Mouse (Mus musculus): ENCODE results near the gene Klk7.

Gene Klk7

DNA sequence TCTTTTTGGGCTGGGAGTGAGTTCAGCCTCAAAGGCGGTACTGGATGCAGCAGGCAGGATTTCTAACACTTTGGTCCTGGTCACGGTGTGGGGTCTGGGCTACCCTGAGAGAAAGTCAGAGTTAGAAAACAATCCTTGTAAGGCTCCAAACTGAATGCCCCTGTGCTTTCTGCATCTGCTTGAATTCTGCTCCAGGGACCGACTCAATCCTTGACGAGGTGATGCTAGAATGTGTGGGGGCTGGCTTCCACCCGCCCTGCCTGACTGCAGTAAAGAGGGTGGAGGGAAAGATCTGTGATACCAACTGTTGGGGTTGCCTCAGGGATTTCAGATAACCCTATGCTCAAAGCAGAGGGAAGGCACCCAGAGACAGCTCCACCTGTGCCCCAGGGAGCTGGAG, at the start of gene Klk7:
Gene Klk7, plus strand, starts transcription at position 301 of the 400 bp plus-strand sequence.
- no peak for DNase-seq

DNA sequence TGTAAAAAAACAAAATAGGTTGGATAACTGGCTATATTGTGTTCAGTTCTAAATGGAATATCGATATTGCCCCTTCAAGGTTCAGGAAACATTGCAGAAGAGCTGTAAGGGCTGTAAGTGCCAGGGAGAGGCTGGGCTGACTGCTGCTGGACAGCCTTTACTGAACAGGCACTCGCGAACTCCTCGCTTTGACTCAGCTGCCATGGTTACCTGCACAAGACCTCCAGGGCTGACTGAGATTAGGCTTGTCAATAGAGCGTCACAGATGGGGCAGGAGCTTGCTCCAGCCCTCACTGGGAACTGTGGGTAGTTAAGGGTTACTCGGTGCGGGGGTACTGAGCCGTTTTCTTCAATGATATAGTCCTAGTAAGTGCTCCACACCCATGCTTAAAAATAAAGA, 44.6 kb upstream of the Klk7 start:
- DNase-seq: peak; percentile 49

DNA sequence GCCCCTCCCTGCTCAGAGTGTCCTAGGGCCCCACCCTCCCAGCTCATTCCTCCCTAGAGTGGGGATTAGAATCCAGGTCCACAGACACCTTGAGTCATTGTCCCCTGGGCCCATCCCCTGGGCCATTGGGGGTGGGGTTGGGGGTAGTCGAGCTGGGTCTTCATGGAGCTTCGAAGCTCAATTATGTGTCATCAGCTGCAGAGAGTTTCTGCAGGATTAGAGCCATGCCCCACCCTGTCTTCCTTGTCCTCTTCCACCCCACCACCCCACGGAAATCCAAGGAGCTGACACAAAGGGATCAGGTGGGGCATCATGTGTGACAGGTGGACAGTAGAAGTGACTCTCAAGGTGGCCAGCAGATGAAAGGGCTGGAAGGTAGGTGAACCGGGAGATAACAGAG, 42.5 kb upstream of the Klk7 start, which contains the start of gene Klk12:
Gene Klk12, plus strand, starts transcription at position 301 of the 400 bp plus-strand sequence.
- DNase-seq: peak; percentile 68

DNA sequence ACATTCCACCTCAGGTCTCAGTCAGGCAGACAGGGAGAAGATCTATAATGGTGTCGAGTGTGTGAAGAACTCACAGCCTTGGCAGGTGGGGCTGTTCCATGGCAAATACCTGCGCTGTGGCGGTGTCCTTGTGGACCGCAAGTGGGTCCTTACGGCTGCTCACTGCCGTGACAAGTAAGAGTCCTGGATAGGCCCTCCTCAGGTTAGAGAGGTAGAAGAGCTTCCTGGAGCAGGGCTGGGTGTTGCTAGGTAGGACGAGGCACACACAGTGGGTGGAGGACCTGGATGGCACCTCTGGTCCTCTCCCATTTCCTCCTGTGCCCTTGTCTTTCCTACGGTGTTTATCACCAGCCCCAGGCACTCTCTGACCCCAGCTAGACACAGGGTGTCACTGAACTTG, 41.5 kb upstream of the Klk7 start:
- peak; percentile 62 for DNase-seq

DNA sequence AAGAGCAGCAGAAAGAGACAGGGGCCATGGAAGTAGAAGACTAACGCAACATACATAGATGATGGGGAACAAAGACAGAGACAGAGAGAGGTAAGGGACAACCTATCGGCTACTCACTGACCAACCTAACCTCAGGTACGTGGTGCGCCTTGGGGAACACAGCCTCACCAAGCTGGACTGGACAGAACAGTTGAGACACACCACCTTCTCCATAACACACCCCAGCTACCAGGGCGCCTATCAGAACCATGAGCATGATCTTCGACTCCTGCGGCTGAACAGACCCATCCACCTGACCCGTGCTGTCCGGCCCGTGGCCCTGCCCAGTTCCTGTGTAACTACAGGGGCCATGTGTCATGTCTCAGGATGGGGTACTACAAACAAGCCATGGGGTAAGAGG, 40.4 kb upstream of the Klk7 start:
- peak; percentile 78 for DNase-seq

DNA sequence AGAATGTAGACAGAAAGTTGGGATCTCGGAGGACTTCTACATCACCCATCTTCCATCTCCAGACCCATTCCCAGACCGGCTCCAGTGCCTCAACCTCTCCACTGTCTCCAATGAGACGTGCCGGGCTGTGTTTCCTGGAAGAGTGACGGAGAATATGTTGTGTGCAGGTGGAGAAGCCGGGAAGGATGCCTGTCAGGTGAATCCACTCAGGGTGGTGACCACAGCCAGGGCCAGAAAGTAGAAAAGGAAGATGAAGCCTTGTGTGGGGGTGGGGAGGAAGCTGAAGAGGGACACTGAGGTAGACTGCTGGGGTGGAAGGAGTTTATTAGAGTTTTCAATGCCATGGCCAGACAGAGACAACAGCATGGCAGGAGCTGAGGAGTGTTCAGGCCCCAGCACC, 39.2 kb upstream of the Klk7 start:
- DNase-seq: peak; percentile 70

DNA sequence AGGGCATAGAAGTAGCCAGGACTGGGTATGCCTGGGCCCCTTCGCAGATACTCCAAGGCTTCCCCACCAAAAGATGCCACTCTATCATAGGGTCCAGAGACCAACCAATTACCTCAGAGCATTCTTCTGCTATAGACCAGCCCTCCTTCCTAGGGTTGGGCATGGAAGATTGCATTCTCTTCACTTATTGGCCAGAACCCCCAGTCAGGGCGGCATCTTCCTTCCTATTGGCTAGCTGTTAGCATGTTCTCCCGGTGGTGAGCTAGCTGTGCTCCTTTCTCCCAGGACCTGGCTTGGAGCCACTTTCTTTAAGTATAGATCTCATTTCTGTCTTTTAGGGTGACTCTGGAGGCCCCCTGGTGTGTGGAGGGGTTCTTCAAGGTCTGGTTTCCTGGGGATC, 38.2 kb upstream of the Klk7 start:
- DNase-seq: peak; percentile 74

DNA sequence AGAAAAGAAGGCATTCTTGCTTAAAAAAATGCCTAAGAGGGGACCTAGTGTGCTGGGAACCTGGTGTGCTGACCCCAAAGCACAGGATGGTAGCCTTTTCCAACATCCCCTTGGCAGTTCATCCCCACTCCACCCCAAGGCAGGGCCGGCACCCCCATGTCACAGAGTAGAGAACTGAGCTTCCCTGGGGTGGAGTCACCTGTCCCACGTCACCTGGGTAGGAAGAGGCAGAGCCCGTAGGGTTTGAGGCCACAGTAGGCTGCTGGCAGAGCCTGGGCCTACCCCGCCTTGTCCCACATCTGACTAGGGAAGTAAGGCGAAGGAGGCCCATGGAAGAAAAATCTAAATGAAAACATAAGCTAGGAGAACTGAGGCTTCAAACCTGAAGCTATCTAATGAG, 36.7 kb upstream of the Klk7 start, which contains the start of gene Klk11:
Gene Klk11, plus strand, starts transcription at position 241 of the 400 bp plus-strand sequence.
- peak; percentile 87 for DNase-seq

DNA sequence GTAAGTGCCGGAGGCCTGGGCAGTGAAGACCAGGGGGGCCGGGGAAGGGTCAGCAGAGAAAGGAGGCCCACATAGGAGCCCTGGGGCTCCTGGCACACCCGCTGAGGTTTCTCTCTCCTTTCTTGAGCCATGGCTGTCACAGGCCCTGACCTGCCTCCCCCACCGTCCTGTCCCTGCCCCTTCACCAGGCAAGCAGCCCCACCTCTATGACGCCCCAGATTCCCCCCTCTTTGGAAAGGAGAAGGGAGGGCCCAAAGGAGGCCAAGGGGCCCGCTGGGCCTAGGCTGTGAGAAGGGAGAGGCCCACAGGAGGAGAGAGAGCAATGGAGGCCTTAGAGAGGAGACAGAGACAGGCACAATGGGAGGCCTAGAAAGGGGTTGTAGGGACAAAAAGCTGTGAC, 36.3 kb upstream of the Klk7 start:
- DNase-seq: peak; percentile 76

DNA sequence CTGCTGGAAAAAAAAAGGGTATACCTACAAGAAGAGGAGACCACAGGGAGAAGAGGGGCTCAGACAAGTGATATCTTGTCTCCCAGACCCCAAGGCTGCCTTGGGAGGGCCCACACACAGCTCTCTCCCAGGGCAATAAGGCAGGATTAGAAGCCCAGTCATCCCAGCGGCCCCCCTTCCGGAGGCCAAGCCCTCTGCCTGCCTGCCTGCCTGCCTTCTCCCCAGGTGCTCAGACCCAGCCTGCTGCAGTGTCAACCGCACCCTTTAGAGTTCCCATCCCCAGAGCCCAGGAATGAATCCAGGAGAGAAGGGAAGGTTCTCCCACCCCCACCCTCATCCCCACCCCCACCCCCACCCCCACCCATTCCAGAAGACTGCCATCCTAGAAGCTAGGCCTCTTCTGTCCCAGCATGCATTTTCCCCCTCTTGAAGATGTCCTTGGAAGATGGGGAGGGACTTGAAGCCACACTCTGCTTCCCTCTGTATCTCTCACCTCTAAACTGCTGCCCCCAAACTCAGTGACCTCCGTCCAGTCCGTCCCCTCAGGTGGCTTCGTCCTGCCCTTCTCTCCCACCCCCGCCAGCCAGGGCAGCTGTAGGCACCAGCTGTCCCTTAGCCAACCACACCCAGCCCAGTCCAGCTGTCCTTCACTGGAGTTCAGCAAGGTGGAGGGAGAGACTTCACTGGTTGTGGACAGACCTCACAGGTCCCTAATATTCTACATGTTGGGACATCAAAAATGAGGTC, 35.6 kb upstream of the Klk7 start:
- peak; percentile 77 for DNase-seq

DNA sequence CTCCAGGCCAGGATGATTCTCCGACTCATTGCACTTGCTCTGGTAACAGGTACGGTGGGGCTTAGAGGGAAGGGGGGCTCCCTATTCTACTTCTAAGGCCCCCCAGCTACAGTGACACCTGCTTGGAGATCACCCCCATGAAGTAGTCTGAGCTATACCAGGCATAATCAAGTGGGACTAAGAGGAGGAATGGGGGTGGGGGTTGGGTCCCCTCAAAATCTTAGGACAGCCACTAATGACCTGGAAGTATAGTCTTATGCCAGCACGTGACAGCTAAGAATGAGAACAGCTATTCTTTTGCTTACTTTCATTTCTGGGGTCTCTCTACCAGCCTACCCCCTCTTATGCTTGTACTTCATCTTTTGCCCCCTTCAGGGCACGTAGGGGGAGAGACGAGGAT, 34.6 kb upstream of the Klk7 start:
- DNase-seq: peak; percentile 73

DNA sequence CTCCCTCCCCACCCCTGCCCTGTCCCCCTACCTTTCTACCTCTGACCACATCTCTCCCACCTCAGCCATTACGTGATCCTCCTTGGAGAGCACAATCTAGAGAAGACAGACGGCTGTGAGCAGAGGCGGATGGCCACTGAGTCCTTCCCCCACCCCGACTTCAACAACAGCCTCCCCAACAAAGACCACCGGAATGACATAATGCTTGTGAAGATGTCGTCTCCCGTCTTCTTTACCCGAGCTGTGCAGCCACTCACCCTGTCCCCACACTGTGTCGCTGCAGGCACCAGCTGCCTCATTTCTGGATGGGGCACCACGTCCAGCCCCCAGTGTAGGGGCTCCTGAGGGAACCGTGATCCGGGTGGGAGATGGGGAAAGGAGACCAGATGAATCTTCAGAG, 33.7 kb upstream of the Klk7 start:
- DNase-seq: peak; percentile 76

DNA sequence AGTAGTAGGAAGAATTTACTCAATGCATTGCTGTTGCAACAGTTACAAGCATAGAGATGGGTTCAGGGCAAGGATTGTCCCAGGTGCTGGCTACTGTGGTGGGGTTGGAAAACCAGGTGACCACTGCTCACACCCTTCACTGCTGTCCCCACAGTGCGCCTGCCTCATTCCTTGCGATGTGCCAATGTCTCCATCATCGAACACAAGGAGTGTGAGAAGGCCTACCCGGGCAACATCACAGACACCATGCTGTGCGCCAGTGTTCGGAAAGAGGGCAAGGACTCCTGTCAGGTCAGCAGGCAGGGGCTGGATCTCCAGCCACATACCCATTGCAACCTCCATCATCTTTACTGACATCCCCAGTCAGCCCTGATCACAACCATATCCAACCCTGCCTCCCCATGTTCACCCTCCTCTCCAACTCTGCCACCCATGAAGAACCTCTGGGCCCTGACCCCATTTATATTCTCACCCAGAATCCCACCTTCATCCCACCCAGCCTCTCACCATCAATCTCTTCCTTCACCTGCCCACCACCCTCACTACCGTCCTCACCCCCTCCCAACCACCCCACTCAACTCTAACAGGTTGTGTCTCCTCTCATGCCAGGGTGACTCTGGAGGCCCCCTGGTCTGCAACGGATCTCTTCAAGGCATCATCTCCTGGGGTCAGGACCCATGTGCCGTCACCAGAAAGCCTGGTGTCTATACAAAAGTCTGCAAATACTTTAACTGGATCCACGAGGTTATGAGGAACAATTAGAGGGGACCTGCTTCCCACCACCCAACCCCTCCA, 32.7 kb upstream of the Klk7 start:
- peak; percentile 81 for DNase-seq

DNA sequence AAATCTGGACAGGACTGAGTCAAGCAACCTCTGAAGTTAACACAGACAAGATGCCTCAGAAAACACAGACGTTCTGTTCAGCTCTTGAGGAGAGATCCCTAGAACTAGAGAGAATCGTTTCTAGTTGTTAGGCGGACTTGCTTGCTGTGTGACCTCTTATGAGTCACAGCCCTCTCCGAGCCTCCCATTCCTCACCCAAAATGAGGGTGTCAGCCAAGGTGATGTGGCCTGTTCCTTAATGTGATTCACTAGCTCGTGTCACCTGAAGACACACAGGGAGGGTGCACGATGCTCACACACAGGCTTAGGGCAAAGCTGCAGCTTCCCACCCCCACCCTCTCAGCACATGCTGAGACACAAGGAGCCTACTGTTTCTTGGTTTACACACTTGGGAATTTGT, 30.9 kb upstream of the Klk7 start:
- peak; percentile 77 for DNase-seq

DNA sequence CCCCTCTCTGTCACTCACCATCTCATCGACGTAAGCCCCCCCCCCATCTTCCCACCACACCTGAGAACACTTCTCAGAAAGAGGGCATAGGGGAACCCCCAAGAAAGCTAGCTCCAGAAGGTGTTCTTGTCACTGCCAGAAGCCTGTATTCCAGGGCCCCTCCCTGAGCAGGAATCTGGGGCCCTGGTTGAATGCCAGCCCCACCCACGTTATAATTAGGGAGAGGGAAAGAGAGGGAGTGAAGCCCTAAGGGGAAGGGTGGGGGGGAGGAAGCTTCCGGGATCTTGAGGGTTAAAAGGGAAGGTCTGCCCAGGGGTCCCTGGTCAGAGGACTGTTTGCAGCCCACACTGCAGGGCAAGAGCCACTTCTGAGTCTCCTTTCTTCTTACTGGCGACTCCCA, 30.3 kb upstream of the Klk7 start, which contains the start of gene Klk10:
Gene Klk10, plus strand, starts transcription at position 290 of the 400 bp plus-strand sequence.
- no peak for DNase-seq

DNA sequence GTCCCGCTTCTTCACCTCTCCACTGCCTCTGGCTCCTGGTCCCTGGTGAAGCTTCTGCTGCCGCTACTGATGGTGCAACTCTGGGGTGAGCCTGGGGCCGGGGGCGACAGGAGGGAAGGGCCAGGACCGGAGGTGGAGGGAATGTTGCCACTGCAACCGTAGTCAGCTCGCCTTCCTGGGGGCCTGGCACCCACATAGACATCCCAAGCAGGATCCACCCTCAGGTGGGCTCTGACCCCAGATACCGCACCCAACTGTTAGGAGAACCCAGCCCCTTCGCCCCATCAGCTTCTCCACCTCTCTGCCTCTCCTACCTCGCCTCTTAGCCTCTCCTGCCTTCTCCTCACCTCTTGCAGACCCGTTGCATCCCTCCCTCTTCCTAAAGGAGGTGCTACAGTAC, 29.6 kb upstream of the Klk7 start:
- DNase-seq: peak; percentile 85

DNA sequence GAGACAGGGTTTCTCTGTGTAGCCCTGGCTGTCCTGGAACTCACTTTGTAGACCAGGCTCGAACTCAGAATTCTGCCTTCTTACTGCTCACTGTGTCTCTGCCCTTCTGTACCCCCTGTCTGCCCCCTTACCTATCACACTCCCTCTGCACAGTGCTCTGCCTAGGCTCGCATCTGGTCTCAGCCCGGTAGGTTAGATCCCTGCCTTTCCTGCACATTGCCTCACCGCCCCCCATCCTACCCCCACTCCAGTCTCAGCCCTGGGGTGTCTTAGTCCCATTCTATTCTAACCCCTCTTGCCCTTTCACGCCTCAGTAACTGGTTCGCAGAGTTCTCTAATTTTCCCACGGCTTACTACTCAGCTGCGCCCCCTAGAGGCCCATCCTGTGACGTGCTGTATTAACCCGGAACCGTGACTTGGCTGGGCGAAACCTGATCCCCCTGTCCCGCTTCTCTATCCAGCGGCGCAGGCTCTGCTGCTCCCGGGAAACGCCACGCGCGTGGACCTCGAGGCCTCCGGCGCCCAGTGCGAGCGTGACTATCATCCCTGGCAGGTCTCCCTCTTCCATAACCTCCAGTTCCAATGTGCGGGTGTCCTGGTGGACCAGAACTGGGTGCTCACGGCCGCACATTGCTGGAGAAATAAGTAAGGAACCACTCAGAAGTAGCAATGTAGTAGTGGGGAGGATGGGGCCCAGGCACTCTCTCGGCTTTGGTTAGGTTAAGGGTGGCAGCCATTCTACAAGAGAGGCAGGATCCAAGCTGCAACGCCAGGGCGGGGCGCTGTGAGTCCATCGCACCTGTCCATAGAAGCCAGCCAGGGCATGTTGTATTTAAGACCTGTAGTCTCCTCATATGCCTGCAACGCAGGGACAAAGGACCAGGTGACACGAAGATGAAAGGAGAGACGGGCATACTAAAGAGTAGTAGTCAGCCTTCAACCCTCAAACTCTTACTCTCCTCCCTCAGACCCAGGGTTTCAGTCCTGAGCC, 28.5 kb upstream of the Klk7 start:
- DNase-seq: peak; percentile 97

DNA sequence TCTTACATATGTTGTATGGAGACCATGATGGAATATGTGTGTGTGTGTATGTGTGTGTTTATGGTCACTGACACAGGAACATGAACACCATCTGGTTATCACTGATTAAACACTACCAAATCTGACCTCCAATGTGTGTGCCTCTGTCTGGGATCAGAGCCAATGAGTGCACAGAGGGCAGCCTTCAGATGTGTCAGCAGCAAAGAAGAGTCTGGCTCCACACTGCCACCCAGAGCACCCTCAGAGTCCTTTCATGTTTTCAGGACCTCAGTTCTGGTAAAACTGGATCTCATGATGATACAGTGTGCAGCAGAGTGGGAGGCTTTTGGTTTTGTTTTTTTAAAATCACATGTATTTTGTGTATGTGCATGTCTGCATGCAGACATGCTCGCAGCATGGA, 25.8 kb upstream of the Klk7 start:
- DNase-seq: no peak

DNA sequence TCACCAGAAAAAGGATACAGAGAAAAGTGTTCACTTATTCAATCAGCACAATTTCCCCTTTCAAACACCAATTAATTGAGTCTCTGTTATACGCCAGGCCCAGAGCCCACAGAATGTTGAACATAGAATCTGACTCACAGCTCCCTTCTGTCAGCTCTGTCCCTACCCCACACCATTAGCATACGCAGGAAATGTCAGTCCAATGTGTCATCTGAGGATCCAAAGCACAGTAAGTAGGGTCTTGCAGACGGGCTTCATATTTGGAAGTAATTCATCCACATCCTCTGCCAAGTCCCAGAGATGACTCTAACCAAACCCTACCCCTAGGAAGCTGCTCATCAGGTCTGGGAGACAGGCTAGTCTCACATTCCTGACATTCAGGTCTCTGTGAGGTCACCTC, 23.0 kb upstream of the Klk7 start:
- DNase-seq: peak; percentile 55

DNA sequence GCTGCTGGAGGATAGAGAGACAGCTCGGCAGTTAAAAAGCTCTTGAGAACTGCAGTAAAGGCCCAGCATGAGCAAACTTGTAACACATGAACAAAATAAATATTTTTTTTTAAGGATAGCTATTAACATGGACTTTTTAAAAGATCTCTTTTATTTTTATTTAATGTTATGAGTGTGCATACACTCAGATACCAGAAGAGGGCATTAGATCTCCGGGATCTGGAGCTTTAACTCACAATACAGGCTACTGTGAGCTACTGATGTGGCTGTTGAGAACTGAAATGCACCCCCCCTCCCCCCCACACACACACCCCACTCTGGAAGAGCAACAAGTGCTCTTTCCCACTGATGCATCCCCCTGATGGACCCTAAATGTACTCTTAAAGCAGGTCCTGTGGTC, 21.8 kb upstream of the Klk7 start:
- DNase-seq: no peak

DNA sequence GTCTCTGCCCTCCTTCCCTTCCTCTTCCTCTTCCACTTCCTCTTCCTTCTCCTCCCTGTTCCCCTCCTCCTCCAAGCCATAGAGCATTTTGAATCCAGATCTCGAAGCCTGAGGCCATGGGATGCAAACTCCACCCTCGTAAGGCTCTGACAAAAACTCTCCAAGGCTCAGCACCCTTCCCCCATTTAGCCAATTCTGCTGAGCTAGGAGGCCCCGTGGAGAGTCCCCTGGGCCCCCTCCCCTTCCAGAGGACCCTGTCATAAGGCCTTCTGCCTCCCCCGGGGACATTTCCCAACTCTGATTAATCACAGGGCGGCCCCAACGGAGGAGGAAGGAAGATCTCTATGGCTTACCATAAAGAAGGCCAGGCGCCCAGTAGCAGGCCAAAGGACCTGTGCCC, 19.5 kb upstream of the Klk7 start, which contains the start of gene Klk9:
Gene Klk9, plus strand, starts transcription at position 301 of the 400 bp plus-strand sequence.
- DNase-seq: no peak

DNA sequence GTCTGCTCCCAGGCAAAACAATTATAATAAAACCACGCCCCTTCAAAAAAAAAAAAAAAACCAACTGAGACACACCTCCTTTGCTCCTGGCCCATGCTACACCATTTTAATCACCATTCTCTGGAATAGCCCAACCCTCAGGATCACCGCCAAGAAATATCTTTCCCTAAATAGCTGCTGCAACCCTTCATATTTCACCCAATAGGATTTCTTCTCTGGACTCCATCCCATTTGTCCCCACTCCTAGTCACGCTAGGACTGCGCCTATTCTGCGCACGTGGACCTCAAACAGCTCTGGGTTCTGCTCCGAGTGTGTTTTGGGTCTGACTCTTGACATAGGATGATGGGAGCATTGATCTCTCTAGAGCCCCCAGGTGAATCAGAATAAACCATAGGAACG, 14.7 kb upstream of the Klk7 start:
- no peak for DNase-seq

DNA sequence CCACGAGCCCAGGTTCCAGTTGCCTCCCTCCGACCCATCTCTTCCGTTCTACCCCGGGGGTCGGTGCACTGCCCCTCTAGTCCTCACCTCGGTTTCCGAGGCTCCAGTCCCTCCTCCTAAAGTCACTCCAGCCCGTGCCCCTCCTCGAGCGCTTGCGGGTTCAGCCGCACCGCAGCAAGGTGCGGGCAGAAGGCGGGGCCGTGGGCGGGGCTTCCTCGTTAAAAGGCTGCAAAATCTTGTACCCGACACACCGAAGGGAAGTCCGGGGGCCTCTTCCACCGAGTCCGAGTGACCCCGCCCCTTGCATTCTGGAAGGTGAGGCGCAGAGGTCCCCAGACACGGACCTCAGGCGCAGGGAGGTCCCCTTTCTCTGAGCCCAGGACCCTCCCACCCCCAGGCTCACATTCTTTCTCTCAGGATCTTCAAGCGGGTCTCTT, 13.7 kb upstream of the Klk7 start, which contains the start of gene Klk8:
Gene Klk8, plus strand, starts transcription at position 245 of the 437 bp plus-strand sequence.
- DNase-seq: no peak

Measured in heart, adult 11 months (tissue).